Mouse (Mus musculus): ENCODE data around the gene Pacsin2. TPM values are rescaled to one million over a fixed set of nuclear protein-coding genes. Genes with fewer than 3 reads are reported as not detected.
A peak's percentile ranks its signal among the peaks of the same experiment; 100 is the strongest.
"Not testable (repeated sequence)": the region's sequence is repeated elsewhere in the genome, so short reads cannot be mapped to it uniquely, and the experiment has no call there.

The Pacsin2 gene
- polyA plus RNA-seq, 1 experiment, result 8.8 TPM

DNA sequence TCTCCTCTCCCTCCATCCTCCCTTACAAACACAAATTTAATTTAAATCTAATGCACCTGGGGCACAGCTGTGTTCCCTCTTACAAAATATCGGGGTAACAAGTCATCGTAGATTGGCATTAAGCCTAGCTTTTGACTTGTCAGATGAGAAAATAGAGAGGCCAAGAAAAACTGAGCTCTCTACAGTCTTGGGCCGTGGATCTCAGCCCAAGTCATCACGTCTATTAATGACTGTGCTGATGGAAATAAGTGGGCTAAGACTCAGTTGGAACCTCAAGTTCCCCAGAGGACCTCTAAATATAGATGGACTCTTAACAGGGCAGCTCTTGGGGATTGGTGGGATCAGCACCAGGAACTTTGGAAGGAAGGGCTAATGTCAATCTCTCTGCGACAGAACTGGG is 81.3 kb downstream of the Pacsin2 start:
- H3K36me3 ChIP-seq (ENCODE audit: control insufficient read depth), result peaks cover 99% of the 10 kb centered on the region
- TF ChIP-seq TAL1 (IDR thresholded peaks at IDR 0.05; ENCODE audit: low read length) (no peak), GATA1 (IDR thresholded peaks at IDR 0.05; ENCODE audit: low read length) (no peak)

DNA sequence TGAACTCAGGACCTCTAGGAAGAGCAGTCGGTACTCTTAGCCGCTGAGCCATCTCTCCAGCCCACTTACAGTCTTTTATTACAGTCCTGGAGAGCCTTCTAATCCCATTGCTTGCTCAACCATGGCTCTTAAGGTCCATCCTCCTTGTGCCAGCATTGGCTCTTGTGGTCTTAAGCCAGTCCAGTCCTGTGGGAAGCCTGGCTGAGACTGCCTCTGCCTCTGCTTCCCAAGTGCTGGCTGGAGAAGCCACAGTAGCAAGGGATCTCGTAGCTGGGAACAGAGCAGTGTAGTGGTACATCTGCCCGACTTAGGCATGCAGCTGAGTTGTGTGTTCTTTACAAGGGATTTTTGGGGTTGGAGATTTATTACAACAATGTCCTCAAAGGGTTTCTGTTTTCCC is 81.9 kb downstream of the Pacsin2 start:
- no peak for TF ChIP-seq GATA1 (IDR thresholded peaks at IDR 0.05; ENCODE audit: low read length)
- no peak for TF ChIP-seq TAL1 (IDR thresholded peaks at IDR 0.05; ENCODE audit: low read length)
- Histone ChIP-seq H3K36me3 (ENCODE audit: control insufficient read depth) (peaks cover 99% of the 10 kb centered on the region), H3K4me1 (ENCODE audit: control insufficient read depth) (peaks cover 26% of the 10 kb centered on the region), H3K9me3 (ENCODE audit: control insufficient read depth, low read length) (peaks cover 3% of the 10 kb centered on the region), H3K27me3 (ENCODE audit: control insufficient read depth) (no peaks in the 10 kb centered on the region), H3K4me3 (replicated peaks) (no peak overlapping the region)

More for the DNA sequence above, 81.3 kb downstream of the Pacsin2 start:
- Histone ChIP-seq H3K9me3 (ENCODE audit: control insufficient read depth, low read length) (peaks cover 3% of the 10 kb centered on the region), H3K4me3 (replicated peaks) (no peak overlapping the region), H3K27me3 (ENCODE audit: control insufficient read depth) (no peaks in the 10 kb centered on the region), H3K4me1 (ENCODE audit: control insufficient read depth) (peaks cover 19% of the 10 kb centered on the region)

DNA sequence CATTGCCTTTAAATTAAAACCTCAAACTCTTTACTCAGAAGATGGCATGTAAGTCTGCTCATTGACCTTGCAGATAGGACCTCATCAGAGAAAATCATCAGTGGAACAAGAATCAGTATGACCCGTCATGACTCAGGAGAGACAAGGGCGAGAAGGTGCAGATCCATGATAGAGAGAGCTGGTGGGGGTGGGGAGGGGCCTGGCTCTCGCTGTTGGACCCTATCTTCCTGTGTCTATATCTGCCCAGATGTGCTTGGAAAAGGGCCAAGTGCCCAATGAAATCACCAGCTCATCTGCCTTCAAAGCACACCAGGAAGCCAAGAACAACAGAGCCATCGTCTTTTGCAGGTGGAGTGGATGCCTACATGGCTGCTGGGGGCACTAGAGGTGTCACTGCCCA is 87.3 kb downstream of the Pacsin2 start:
- H3K4me3 ChIP-seq (replicated peaks), result no peak overlapping the region
- H3K27me3 ChIP-seq (ENCODE audit: control insufficient read depth), result no peaks in the 10 kb centered on the region
- peaks cover 95% of the 10 kb centered on the region for H3K36me3 ChIP-seq (ENCODE audit: control insufficient read depth)
- H3K4me1 ChIP-seq (ENCODE audit: control insufficient read depth), result peaks cover 70% of the 10 kb centered on the region
- H3K9me3 ChIP-seq (ENCODE audit: control insufficient read depth, low read length), result no peaks in the 10 kb centered on the region
- peak; percentile 38; the same call in 1 of the 3 replicates for TF ChIP-seq TAL1 (IDR thresholded peaks at IDR 0.05; ENCODE audit: low read length)
- TF ChIP-seq GATA1 (IDR thresholded peaks at IDR 0.05; ENCODE audit: low read length), result no peak

DNA sequence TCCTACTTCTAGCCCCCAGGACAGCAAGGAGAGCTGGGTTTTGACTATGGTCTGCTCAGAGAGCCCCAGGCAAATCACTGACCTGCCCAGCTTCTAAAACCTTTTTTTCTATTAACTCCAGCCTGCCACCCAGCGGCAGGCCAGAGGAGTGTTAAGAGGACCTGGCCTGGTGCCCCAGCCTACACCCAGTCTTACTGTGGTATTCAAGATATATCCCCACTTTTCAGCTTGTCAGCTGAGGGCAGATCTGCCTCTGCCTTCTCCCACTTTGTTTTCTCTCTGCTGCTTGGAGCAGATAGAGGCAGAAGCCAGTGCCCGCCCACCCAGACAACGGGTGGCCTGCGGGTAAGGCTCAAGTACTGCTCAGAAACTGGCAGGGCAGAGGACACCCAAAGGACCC is 89.3 kb downstream of the Pacsin2 start:
- H3K27me3 ChIP-seq (ENCODE audit: control insufficient read depth), result no peaks in the 10 kb centered on the region
- H3K4me3 ChIP-seq (replicated peaks), result peak overlapping the region; percentile 54
- H3K36me3 ChIP-seq (ENCODE audit: control insufficient read depth), result peaks cover 83% of the 10 kb centered on the region
- TF ChIP-seq GATA1 (IDR thresholded peaks at IDR 0.05; ENCODE audit: low read length) (no peak; the same call in 1 of the 2 replicates), TAL1 (IDR thresholded peaks at IDR 0.05; ENCODE audit: low read length) (peak; percentile 70)
- H3K4me1 ChIP-seq (ENCODE audit: control insufficient read depth), result peaks cover 71% of the 10 kb centered on the region
- no peaks in the 10 kb centered on the region for H3K9me3 ChIP-seq (ENCODE audit: control insufficient read depth, low read length)

DNA sequence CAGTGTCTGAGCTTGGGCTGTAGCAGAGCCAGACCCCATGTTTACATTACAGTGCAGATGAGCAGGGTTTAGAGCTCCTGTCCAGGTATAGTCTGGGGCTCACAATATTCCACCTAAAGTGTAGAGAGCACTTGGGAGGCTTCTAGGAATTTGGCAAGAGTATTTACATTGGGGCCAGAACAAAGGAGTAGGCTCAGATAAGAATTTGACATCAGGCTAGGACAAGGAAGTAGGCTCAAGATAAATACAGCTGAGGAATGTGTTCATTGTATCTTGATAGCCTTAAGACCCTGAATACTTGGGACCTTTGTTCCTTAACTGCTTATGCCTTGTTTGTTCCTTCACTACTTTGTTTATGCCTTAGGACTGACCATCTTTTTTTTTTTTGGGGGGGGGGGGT is 90.3 kb downstream of the Pacsin2 start:
- no peak for TF ChIP-seq GATA1 (IDR thresholded peaks at IDR 0.05; ENCODE audit: low read length)
- no peak for TF ChIP-seq TAL1 (IDR thresholded peaks at IDR 0.05; ENCODE audit: low read length)
- peaks cover 63% of the 10 kb centered on the region for H3K4me1 ChIP-seq (ENCODE audit: control insufficient read depth)
- H3K9me3 ChIP-seq (ENCODE audit: control insufficient read depth, low read length), result no peaks in the 10 kb centered on the region
- H3K27me3 ChIP-seq (ENCODE audit: control insufficient read depth), result no peaks in the 10 kb centered on the region
- H3K36me3 ChIP-seq (ENCODE audit: control insufficient read depth), result peaks cover 73% of the 10 kb centered on the region
- no peak overlapping the region for H3K4me3 ChIP-seq (replicated peaks)

DNA sequence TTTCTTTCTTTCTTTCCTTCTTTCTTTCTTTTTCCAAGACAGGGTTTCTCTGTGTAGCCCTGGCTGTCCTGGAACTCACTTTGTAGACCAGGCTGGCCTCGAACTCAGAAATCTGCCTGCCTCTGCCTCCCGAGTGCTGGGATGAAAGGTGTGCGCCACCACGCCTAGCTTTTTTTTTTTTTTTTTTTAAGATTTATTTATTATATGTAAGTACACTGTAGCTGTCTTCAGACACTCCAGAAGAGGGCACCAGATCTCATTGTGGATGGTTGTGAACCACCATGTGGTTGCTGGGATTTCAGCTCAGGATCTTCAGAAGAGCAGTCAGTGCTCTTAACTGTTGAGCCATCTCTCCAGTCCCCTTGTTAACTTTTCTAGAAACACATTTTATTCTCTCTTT is 95.7 kb downstream of the Pacsin2 start:
- H3K4me3 ChIP-seq (replicated peaks); H3K9me3 ChIP-seq (ENCODE audit: control insufficient read depth, low read length); H3K27me3 ChIP-seq (ENCODE audit: control insufficient read depth): not testable (repeated sequence)
- peaks cover 57% of the 10 kb centered on the region for H3K4me1 ChIP-seq (ENCODE audit: control insufficient read depth)
- peaks cover 40% of the 10 kb centered on the region for H3K36me3 ChIP-seq (ENCODE audit: control insufficient read depth)

DNA sequence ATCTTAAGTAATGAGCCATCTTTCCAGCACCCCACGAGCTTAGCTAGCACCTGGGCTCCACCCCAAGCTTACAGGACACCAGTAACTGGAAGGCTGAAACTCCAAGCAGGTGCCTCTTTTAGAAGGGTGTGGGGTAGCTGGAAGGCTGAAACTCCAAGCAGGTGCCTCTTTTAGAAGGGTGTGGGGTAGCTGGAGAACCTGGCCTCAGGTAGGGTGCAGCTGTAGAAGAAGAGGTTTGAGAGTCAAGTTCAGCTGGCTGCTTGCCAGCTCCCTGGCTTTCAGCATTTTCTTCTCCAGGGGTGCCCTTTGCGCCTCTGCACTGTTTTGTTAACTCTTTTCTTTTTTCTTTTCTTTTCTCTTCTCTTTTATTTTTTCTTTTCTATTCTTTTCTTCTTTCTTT is 96.1 kb downstream of the Pacsin2 start:
- peaks cover 57% of the 10 kb centered on the region for H3K4me1 ChIP-seq (ENCODE audit: control insufficient read depth)
- TF ChIP-seq TAL1 (IDR thresholded peaks at IDR 0.05; ENCODE audit: low read length) (no peak), GATA1 (IDR thresholded peaks at IDR 0.05; ENCODE audit: low read length) (no peak)

DNA sequence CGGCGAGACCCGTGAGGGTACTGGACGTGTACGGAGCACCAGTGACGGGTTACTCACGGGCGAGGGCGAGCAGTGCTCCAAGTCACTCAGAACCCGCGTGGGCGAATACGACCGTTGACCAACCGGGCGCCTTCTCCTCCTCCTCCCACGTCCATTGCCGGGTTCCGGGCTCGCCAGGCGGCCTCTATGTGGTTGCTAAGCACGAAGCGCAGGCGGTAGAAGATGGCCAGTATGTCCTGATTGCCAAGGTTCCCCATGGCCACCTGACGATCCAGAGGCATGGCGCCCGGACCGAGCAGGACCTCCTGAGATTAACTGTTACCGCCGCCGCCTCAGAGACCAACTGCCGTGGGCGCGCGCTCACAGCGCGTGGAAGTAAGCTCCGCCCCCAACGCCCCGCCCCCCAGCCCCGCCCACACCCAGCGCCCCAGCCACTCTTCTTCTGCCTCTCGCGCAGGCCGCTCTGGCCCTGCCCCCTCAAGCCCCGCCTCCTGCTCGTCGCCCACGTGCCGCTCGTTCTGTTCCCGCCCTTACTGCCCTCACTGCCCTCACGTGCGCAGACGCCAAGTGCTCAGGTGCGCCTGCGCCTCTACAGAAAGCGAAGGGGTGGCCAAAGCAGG is 97.4 kb downstream of the Pacsin2 start:
- TF ChIP-seq TAL1 (IDR thresholded peaks at IDR 0.05; ENCODE audit: low read length), result no peak
- no peak for TF ChIP-seq GATA1 (IDR thresholded peaks at IDR 0.05; ENCODE audit: low read length)
- peaks cover 6% of the 10 kb centered on the region for H3K27me3 ChIP-seq (ENCODE audit: control insufficient read depth)
- peaks cover 6% of the 10 kb centered on the region for H3K9me3 ChIP-seq (ENCODE audit: control insufficient read depth, low read length)
- peaks cover 24% of the 10 kb centered on the region for H3K36me3 ChIP-seq (ENCODE audit: control insufficient read depth)
- peak overlapping the region; percentile 71 for H3K4me3 ChIP-seq (replicated peaks)
- H3K4me1 ChIP-seq (ENCODE audit: control insufficient read depth), result peaks cover 66% of the 10 kb centered on the region

More for the DNA sequence above, 96.1 kb downstream of the Pacsin2 start:
- H3K9me3 ChIP-seq (ENCODE audit: control insufficient read depth, low read length), result peaks cover 6% of the 10 kb centered on the region
- H3K36me3 ChIP-seq (ENCODE audit: control insufficient read depth), result peaks cover 36% of the 10 kb centered on the region
- peaks cover 6% of the 10 kb centered on the region for H3K27me3 ChIP-seq (ENCODE audit: control insufficient read depth)
- no peak overlapping the region for H3K4me3 ChIP-seq (replicated peaks)

DNA sequence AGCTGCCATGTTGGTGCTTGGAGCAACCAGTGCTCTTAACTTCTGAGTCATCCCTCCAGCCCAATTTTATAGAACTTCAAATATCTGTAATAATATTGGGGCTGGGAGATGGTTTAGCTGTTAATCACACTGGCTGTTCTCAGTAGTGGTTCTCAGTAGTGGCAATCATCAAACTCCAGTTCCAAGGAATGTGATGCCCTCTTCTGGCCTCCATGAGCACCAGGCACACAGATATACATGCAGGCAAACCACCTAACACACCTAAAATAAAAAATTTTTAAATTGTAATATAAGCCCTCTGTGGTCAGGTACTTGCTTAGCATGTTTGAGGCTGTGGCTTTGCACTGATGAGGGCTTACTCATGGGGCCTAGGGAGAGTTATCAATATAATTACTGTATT is 98.7 kb downstream of the Pacsin2 start:
- H3K36me3 ChIP-seq (ENCODE audit: control insufficient read depth), result peaks cover 17% of the 10 kb centered on the region
- peak overlapping the region; percentile 71 for H3K4me3 ChIP-seq (replicated peaks)
- TF ChIP-seq TAL1 (IDR thresholded peaks at IDR 0.05; ENCODE audit: low read length), result no peak
- no peak for TF ChIP-seq GATA1 (IDR thresholded peaks at IDR 0.05; ENCODE audit: low read length)
- H3K4me1 ChIP-seq (ENCODE audit: control insufficient read depth), result peaks cover 71% of the 10 kb centered on the region
- H3K9me3 ChIP-seq (ENCODE audit: control insufficient read depth, low read length), result peaks cover 6% of the 10 kb centered on the region
- H3K27me3 ChIP-seq (ENCODE audit: control insufficient read depth), result peaks cover 6% of the 10 kb centered on the region

DNA sequence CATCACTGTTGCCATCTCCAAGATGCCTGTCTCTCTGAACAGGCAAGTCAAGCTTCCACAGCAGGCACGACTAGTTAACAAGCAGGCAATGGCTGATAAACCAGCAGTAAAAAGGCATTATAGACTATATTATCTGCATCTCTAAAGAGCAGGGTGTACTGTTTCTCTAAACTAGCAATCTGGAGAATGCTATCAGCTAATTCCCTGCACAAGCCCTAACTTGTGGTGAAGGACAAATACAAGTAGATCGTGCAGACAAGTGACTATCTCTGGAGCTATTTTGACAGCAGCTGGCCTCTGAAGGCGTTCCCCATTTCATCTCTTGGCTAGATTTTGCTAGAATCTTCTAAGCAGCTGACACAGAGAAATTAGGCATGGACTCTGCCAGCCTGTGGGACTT is 100.2 kb downstream of the Pacsin2 start:
- Histone ChIP-seq H3K4me1 (ENCODE audit: control insufficient read depth) (peaks cover 74% of the 10 kb centered on the region), H3K27me3 (ENCODE audit: control insufficient read depth) (peaks cover 6% of the 10 kb centered on the region), H3K36me3 (ENCODE audit: control insufficient read depth) (peaks cover 17% of the 10 kb centered on the region), H3K9me3 (ENCODE audit: control insufficient read depth, low read length) (peaks cover 6% of the 10 kb centered on the region), H3K4me3 (replicated peaks) (peak overlapping the region; percentile 53)
- TF ChIP-seq GATA1 (IDR thresholded peaks at IDR 0.05; ENCODE audit: low read length), result peak; percentile 59
- peak; percentile 57 for TF ChIP-seq TAL1 (IDR thresholded peaks at IDR 0.05; ENCODE audit: low read length)

DNA sequence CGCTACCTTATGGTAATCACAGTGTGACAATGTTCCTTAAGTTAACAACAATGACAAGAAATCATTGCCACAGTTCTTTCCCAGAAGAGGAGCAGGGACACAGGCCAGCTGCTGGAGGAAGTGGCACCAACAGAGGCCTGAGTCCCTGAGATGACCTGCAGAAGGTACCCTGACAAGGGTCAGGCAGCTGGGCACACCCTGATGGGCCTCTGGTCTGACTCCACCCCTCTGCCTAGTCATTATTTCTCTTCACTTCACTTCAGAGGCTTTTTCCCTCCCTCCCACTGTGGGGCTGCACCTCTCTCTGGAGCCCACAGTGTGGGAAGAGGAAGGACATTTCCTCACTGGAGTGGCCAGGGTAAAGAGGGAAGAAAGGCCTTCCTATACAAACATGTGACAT is 101.6 kb downstream of the Pacsin2 start:
- H3K27me3 ChIP-seq (ENCODE audit: control insufficient read depth); H3K9me3 ChIP-seq (ENCODE audit: control insufficient read depth, low read length): not testable (repeated sequence)
- H3K4me3 ChIP-seq (replicated peaks), result peak overlapping the region; percentile 53
- peaks cover 66% of the 10 kb centered on the region for H3K4me1 ChIP-seq (ENCODE audit: control insufficient read depth)
- H3K36me3 ChIP-seq (ENCODE audit: control insufficient read depth), result peaks cover 29% of the 10 kb centered on the region

DNA sequence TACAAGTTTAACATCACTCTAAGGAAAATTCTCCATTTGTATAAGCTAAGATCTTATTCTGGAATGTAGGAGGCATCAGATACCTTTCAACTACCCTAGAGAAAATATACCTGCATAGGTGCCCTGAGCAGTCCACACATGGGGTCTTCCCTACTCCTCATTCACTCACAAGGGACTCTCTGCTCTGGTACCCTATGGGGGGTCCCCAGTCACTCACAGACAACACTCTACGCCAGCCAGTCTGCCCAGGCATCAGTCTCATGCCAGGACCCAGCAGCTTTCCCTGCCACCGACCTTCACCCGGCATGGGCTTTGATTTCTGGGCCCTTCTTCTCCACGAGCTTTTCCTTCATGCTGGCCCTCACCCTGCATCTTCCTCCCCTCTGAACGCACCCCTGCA is 103.5 kb downstream of the Pacsin2 start:
- H3K27me3 ChIP-seq (ENCODE audit: control insufficient read depth); H3K4me3 ChIP-seq (replicated peaks); H3K9me3 ChIP-seq (ENCODE audit: control insufficient read depth, low read length): not testable (repeated sequence)
- H3K4me1 ChIP-seq (ENCODE audit: control insufficient read depth), result peaks cover 48% of the 10 kb centered on the region
- peaks cover 45% of the 10 kb centered on the region for H3K36me3 ChIP-seq (ENCODE audit: control insufficient read depth)

All from erythroblast, embryonic 14.5 days (primary cell).